Mouse (Mus musculus): ENCODE results near the gene Slc8a3. TPM values are rescaled to one million over a fixed set of nuclear protein-coding genes. Genes with fewer than 3 reads are reported as not detected.

Gene Slc8a3
- total and polyA plus RNA-seq, 3 experiments = not detected

DNA sequence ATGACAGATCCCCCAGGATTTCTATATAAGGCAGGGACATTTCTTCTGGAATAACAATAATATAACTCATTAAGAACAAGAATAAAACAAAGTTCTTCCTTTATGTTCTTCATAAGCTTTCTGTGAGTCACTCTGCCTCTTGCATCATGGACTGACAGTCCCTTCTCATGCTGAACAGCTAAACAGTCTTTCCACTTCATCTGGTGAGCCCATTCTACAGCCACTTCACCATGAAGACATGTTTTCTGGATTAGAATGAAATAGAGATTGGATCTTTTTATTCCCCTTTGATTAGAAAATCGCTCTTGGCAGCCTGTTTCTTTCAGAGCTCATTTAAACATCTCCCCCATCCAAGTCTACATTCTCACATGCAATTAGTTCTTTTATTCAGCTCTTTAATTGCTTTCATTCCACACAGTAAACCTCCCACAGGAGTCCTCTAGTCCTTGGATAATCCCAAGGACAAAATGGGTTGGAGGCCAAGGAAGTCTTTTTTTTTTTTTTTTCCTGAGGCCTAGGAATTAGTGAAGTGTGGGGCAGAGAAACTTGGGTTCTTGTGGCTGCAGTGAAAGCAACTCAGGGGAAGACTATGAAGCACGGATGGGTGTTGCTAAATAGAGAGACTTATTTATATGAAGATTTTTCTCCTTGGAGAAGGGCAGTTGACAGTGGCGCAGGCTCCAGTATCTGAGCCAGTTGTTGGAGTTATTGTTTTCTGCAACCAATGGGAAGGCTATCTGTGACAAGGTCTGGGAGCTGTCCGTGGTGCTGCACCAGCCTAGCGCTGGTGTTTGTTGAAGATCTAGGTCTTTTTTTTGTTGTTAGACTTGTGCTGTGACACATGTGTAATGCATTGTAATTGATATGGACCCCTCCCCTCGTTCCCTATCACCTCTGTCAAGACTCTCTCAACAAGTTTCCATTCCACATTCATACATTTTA is 127.1 kb downstream of the Slc8a3 start:
- H3K27ac ChIP-seq (ENCODE audit: control insufficient read depth, low read depth, low read length) = no peak overlapping the region
- peaks cover 0 to 2% of the 10 kb centered on the region in 2 experiments; a peak in 1 of 4 replicates for H3K27me3 ChIP-seq (ENCODE audit: control insufficient read depth in 1 of 2, insufficient read depth in 2 of 2, low read length in 2 of 2)
- H3K79me2 ChIP-seq (ENCODE audit: control insufficient read depth, insufficient read depth, low read length, poor library complexity) = no peaks in the 10 kb centered on the region
- TF ChIP-seq CHD1 (IDR thresholded peaks at IDR 0.05; ENCODE audit: low read depth, low read length) (no peak), TBP (IDR thresholded peaks at IDR 0.05; ENCODE audit: low read depth, low read length) (no peak), SIN3A (IDR thresholded peaks at IDR 0.05; ENCODE audit: low read length) (peak; percentile 76), MEF2A (IDR thresholded peaks at IDR 0.05; ENCODE audit: extremely low read depth, insufficient replicate concordance, low read depth, low read length, poor library complexity, severe bottlenecking) (no peak), ETS1 (IDR thresholded peaks at IDR 0.05; ENCODE audit: low read depth, low read length) (no peak), MAZ (IDR thresholded peaks at IDR 0.05; ENCODE audit: low read depth, low read length) (no peak), SMC3 (IDR thresholded peaks at IDR 0.05; ENCODE audit: low read depth, low read length) (peak; percentile 11; the same call in 1 of the 2 replicates), E2F4 (IDR thresholded peaks at IDR 0.05; ENCODE audit: borderline replicate concordance, low read depth, low read length) (no peak), RCOR1 (IDR thresholded peaks at IDR 0.05; ENCODE audit: low read depth, low read length) (no peak), USF2 (IDR thresholded peaks at IDR 0.05; ENCODE audit: borderline replicate concordance in 1 of 2, insufficient read depth in 1 of 2, low read depth in 1 of 2, low read length in 2 of 2) (no peak), MXI1 (IDR thresholded peaks at IDR 0.05; ENCODE audit: low read depth, low read length) (peak; percentile 52), KAT2A (conservative IDR thresholded peaks at IDR 0.05; ENCODE audit: low read depth, low read length) (no peak), UBTF (IDR thresholded peaks at IDR 0.05; ENCODE audit: borderline replicate concordance, insufficient read depth, low read depth, low read length) (no peak), MAX (IDR thresholded peaks at IDR 0.05; ENCODE audit: low read length) (0 out of 2 replicates have a peak, but pooled peaks have one; percentile 28), CTCF (IDR thresholded peaks at IDR 0.05 in 2 of 3, conservative IDR thresholded peaks at IDR 0.05 in 1 of 3; ENCODE audit: control insufficient read depth in 1 of 3, insufficient read depth in 1 of 3, low read depth in 2 of 3, low read length in 3 of 3, poor library complexity in 1 of 3, severe bottlenecking in 1 of 3) (no peak), CHD2 (IDR thresholded peaks at IDR 0.05; ENCODE audit: low read length) (no peak), RAD21 (IDR thresholded peaks at IDR 0.05; ENCODE audit: low read depth, low read length) (0 out of 2 replicates have a peak, but pooled peaks have one; percentile 2), EP300 (IDR thresholded peaks at IDR 0.05; ENCODE audit: low read depth in 1 of 2, low read length in 2 of 2) (no peak), ZMIZ1 (IDR thresholded peaks at IDR 0.05; ENCODE audit: low read depth, low read length) (no peak), TCF12 (IDR thresholded peaks at IDR 0.05; ENCODE audit: low read depth, low read length) (no peak), GATA1 (IDR thresholded peaks at IDR 0.05; ENCODE audit: low read depth, low read length) (no peak), MAFK (IDR thresholded peaks at IDR 0.05; ENCODE audit: borderline replicate concordance, low read depth, low read length) (no peak), POLR2AphosphoS5 (IDR thresholded peaks at IDR 0.05; ENCODE audit: borderline replicate concordance, low read depth, low read length) (no peak), JUND (IDR thresholded peaks at IDR 0.05; ENCODE audit: low read depth, low read length) (no peak), TAL1 (IDR thresholded peaks at IDR 0.05; ENCODE audit: low read length) (no peak), POLR2AphosphoS2 (IDR thresholded peaks at IDR 0.05; ENCODE audit: low read length) (no peak), GABPA (IDR thresholded peaks at IDR 0.05; ENCODE audit: low read depth, low read length) (no peak), MYB (IDR thresholded peaks at IDR 0.05; ENCODE audit: low read depth, low read length) (no peak), ZNF384 (IDR thresholded peaks at IDR 0.05; ENCODE audit: low read depth, low read length) (no peak), HCFC1 (IDR thresholded peaks at IDR 0.05; ENCODE audit: low read depth, low read length) (no peak)
- H3K4me1 ChIP-seq (ENCODE audit: control insufficient read depth in 1 of 2, insufficient read depth in 2 of 2, low read length in 2 of 2) = no peaks in the 10 kb centered on the region
- peak; percentile 82 for DNase-seq (ENCODE audit: low read depth, low spot score)
- H3K9ac ChIP-seq (ENCODE audit: control insufficient read depth, low read depth, low read length, poor library complexity, severe bottlenecking) = no peak overlapping the region
- no peaks in the 10 kb centered on the region for H3K36me3 ChIP-seq (ENCODE audit: control insufficient read depth in 1 of 2, insufficient read depth in 2 of 2, low read length in 2 of 2)
- no peak overlapping the region for H3K4me3 ChIP-seq (ENCODE audit: control insufficient read depth in 1 of 2, insufficient read depth in 1 of 2, low read depth in 2 of 2, low read length in 2 of 2)
- H3K9me3 ChIP-seq (replicated peaks; ENCODE audit: insufficient read depth, low read length) = no peaks in the 10 kb centered on the region
